Mouse (Mus musculus) CD4-positive, CD25-positive, alpha-beta regulatory T cell, adult 4 months (primary cell): ENCODE results near the gene Arid5b. TPM values are rescaled to one million over a fixed set of nuclear protein-coding genes. Genes with fewer than 3 reads are reported as not detected.

Experiments used
- ATAC-seq: one replicate; pipeline ENCODE4 v1.8.0; 2017
- polyA plus RNA-seq, 2 experiments: library from polyadenylated mRNA; unstranded; fragments of 100-300 nt; shearing (Covaris generic); gene quantifications; one replicate each; pipeline ENCODE4 v1.2.1; 2017

The Arid5b gene
- polyA plus RNA-seq, 2 experiments from 2014 or later, result 63.9 to 78.6 TPM

DNA sequence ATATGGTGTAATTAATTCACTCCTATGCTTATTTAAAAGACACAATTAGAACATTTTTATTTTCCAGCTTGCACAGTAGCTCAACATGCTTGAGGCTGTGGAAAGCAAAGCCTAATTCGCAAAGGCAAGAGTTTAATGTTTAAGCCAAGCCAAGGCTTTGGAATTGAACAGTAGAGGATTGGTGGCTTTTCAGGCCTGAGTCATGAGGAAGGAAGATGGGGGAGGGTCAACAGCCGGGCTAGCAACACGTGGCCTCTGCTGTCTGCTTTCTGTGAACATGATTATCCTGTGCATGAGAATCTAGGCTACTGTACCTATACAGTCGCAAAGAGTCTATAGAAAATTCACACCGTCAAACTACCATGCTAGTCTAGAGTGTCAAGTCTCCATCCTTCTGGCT is 9.9 kb downstream of the Arid5b start:
- peak; percentile 64 for ATAC-seq

DNA sequence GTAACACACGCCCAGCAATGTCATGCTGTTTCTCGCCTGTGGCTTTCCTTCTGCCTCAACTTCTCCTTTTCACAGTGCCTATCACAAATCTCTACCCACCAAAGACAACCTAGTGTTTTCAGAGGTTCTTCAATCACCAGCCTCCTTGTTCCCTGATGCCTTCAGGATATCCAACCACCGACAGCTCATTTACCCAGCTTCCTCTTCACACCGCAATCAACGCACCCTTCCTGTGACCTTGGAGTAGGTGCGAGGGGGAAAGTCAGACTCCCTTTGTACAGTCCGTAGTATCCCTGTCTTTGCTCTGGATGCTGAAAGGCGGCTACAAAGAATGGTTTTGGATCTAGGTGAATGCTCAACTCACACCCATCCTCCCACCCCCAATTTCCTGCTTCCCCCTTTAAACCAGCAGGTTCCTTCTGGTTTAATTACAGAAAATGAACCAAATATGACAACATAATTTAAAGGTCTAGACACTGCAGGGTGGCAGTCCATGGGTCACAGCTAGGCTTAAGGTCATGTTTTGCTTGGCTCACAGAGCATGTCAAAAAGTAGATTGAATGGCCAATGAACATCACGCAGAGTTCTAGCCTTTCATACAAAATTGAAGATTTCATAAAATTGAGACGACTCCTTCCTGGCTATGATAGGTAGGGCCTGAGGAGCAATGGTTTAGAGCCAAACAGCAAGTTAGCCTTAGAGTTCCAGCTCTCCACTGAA is 14.4 kb downstream of the Arid5b start:
- no peak for ATAC-seq

DNA sequence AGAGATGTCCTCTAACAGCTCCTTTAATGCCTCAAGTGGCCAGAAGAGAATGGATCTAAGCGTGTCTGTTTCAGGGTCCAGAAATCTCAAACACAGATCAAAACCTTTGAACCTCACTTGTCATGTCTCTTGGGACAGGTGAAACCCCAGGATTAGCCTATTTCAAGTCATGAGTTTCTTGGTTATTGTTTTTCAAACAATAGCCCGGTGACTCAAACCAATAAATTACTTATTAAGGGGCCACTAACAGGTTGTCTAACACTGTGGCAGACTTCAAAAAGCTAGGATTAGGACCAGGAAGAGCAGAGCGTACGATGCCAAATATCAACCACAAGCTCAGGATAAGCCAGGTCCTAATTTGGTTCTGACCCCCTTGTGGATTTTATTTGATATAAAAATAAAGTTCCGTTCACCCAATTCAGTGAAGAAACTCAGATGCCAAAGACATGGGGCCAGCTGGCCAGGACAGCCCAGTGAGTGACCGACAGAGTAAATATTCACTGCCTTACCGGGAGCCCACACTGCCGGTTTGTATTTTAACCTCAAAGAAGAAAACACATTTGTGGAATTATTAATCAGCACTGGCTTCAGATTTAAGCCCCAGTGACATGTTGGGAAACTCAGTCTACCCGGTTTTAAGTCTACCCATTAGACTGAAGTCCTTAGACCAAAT is 15.1 kb downstream of the Arid5b start:
- ATAC-seq, result no peak

DNA sequence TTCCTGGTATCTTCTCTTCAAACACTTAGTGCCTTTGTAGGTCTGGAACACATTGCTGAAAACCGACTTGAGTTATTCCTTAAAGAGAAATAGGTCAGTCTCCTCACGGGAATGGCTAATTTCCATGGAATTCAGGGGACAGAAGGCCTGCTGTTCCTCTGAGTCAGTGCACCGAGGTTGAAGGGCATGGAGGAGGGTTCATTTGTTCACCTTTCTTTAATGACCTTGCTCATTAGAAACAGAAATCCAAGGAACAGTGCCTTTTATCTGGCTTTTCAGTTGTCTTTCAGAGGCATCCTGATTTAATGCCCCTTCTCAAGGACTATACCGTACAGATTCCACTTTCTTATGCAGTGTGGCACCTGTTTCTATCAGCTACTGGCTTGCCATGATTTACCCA is 18.9 kb downstream of the Arid5b start:
- no peak for ATAC-seq

DNA sequence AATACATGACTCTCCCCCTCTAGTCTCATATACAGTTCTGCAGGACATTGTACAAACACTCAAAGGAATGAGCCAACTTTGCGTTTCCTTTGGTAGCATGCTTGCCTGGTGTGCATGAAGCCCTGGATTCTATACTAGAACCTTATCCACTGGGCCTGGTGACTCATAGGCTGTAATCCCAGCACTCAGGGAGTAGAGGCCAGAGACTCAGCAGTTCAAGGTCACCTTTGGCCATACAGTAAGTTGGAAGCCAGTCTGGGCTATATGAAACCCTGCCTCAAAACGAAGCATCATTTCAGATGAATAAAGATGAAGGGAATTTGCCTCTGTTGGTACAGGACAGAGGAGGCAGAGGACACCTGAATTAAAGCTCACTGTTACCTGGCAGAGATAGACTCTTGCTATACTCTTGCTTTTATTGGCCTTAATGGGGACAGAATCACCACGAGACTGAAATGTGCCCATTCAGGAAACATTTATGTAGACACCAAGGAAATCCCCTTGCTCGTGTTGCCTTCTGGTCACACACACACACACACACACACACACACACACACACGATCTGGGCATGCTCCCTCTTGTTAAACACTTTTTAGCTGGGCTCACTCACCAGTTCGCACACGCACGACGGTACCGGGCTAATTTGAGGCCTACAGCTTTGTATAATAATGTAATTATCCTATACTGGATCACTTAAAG is 21.0 kb downstream of the Arid5b start:
- peak; percentile 69 for ATAC-seq

DNA sequence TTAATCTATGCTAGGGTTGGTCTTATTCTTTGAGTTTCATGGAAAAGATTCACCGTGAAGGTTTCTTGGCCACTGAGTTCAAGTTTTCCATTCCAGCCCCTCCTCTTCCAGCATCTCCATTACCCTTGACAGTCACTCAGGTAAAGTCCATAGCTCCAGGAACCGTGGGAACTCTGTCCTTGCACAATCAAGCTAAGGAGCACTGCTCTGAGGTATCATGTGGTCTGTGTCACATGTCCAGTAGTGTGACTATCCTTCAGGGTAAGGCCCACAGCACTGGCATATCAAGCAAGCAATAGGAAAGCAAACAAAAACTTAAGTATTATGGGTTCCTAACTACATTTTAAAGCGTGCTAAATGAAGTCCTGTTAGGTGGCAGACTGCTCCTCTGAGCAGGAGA is 22.4 kb downstream of the Arid5b start:
- ATAC-seq, result no peak

DNA sequence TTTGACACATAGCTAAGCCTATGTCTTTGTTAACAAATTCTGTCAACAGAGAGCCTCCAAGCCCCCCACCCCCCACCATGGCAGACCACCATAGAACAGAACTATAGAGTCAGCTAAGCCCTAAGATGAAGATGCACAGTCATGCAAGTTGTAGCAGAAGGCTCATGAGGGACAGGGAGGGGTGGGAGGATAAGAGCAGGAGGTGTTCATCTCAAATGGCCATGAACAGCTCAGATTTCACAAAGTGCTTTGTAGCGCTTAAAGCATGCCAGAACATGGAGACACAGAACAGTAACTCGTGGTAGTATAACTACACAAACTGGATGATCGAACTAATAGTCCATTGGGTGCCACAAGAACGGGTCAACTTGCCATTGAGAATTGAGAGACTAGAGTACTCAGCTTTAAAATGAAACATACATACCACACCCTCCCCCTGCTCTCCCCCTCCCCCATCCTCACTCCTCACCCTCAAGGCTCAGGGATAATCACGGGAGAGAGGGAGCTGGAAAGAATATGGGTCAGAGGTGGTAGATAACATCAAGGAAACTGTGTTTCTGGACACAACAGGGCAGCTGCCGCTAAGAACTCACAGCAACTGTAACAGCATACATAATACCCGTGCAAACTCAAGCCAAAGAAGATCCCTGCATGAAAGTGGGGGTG is 25.0 kb downstream of the Arid5b start:
- no peak for ATAC-seq

DNA sequence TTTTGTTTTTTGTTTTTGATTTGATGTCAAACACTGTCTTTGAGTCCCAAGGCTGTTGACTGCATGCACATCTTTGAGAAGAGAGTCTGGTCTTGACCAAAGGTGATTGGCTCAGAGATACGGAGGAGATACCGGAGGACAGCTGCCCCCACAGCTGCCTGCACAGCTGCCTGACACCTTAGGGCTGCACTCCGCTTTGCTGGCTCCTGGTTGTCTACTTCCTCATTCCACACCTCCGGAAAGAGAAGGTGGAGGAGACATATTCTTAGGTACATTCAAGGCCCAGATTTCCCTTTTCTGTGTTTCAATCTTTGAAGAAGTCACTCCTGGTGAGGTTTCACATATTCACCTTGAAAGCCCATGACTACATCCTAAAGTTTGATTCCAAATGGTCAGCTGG is 25.9 kb downstream of the Arid5b start:
- no peak for ATAC-seq

DNA sequence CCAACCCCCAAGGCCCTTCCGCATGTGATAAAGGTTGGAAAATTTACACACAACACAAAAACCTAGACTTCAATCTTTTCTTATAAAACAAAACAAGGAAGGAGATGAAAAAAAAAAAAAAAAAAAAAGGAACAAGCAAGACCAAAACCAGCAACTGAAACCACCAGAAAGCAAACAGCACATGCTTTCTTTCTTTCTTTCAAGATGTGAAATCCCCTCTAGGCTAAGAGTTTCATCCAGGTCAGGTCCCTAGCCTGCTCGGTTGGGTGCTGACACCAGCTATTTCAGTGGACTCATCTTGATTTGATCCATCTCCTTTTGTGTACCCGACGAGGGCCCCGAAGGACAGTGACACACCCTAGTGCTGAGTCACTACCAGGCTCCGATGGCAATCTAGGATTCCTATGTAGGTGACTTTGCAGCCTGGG is 29.2 kb downstream of the Arid5b start:
- peak; percentile 43 for ATAC-seq

DNA sequence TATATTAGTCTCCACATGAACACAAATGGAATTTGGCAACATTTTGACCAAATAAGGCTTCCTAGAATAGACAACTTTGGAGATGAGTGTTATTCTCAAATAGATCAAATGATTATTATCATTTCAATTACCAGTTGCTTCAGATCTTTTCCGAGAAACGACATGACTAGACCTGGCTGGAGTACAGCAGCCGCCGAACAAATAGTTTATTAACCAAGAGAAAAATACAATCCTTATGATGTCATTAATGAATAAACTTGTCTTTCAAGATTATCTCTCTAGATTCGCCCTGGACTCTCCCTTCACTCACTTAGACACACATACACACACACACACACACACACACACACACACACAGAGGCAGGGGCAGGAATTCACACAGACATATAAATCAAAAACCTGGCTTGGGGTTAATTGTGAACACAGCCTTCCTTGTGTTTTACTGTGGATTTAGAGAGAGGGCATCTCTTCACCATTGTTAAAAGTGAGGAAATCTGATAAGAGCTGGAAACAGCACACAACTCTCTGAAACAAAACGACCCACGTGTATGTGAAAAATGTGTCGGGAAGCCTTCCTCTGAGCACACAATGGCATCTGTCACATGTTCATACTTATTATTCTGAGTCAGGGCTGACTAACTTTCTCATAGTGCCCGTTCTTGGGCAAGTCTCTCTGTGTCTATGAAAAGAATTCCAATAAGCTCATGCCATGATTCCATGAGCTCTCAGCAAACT is 30.1 kb downstream of the Arid5b start:
- ATAC-seq, result peak; percentile 41

DNA sequence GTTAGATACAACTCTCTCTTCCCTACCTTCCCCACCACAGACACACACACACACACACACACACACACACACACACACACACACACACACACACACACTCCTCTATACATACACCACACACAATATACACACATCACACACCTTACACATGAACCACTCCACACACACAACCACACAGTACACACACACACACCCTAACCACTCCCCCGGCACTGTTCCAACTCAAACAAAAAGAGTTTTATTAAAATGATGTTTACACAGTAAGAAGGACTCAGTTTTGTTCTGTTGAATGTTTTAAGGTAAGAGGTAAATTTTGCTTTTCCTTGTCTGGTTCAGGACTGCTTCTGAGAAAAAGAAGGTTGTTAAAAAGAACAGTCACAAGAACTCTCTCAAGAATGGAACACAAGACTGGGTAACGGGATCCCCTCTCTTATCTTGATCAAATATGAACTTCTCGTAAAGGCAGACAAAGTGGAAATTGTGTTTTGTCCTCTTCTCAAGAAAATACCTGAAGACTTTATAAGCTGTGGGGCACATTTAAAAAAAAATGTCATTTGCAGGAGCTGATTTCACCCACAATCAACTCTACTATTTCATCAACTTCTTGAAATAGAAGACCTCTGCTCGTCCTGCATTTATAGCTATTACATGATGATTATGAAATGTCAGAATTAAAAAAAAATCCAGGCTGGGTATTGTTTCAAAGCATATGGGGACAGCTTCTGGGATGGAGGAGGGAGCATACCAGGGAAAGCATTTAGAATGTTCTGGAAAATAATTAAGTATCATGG is 30.9 kb downstream of the Arid5b start:
- ATAC-seq, result peak; percentile 42

DNA sequence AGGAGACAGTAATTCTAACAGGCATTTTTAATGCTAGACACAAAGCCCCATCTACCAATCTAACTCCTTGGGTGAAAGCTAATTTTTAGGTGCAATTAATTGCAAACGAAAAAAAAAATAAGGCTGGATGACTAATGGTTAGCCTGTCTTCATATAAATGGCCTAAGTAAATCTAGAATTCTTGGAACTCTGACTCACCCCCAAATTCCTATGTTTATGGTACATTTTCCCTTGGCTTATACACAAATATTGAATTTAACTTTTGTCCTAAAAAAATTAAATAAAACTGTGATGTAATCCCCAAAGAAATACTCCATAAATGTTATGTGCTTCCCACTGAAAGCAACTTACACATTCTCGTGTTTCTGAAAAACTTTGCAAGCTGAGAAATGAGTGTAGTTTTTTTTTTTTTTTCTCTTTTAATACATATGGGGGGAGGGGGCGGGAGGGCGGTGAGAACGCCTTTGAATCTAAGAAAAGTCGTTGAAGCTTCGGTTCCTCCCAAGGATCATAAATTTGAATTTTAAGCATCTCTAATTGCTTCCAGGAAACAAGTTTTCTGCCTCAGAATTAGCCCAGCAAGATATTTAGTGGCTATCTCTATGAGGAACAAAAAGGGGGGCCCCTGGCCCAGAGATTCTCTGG is 31.8 kb downstream of the Arid5b start:
- no peak for ATAC-seq

DNA sequence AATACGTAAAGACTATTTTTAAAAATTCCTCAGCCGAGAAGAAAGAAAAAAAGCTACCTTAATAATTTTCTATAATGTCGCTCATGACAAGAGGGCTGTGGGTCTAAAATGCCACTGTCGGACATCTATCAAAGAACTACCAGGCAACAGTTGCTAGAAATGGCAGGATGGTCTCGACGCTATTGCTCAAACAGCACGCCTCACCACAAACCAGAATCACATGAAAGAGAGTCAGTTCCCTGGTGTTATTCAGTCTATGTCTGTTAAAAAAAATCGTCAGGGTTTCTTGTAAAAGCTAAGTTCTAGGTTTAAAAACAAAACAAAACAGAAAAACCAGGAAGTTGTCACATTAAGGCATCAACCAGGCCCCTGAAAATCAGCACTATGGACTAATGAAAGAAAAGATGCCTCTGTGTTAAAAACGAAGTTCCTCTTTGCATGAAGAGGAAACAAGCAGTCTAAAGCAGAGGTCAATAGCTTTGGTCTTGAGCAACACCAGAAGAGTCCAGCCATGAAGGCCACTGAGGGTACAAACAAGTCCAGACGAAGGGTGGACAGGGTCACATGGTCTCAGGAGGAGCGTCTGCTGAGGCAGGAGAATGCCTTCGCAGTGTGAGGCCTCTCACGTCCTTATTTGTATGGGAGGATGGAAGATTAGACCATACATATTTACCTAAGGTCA is 37.6 kb downstream of the Arid5b start:
- peak; percentile 45 for ATAC-seq

DNA sequence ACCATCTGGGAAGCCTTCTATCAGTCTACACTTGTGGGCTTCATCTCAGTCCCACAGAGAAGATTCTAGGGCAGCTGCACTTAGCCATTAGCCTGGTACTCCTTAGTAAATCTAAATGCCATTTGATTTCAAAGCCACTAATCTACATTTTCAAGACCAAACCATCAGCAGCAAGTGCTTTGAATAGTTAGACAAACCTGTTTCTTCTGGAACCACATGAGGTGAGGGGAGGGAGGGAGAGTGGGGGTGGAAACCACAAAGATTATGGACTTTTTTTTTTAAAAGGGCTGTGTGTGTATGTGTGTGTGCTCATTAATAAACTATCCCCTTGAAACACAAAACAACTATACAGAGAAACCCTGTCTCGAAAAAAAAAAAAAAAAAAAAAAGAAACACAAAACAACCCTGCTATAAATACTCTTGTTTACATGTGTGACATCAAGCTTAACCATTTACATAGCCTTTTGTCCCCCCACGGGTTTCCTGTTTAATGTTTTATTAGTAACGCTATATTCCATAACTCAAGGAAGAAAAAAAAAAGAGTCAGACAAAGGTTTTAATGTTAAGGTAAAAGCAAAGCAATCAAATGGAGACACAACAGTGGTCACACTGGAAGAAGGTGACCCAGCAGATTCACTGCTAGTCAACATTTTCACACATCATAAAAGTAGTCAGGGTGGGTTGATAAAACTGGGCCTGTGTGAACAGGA is 38.3 kb downstream of the Arid5b start:
- ATAC-seq, result peak; percentile 38

DNA sequence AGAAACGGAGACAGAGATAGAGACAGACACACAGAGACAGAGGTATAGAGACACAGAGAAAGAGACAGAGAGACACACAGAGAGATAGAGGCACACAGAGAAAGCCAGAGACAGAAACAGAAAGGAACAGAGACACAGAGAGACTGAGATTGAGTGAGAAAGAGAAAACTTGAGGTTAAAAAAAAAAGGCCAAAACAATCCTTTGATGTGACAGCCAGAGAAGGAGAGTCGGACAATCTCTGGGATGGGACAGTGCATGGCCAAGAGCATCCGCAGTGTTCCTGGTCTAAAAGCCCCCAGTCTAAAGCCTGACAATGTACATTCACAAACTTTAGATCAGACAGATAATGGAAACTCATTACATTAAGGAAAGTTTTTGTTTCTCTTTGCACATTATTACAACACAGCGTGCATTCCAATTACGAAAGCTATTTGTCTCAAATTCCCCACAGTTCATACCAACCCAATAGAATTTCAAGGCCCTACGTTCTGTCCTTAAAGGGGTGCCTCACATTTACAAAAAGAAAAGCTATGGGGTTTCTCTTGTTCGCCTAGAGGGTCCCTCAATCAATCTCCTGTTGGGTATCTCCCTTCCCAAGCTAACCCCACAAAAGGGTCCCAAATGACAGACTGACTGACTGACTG is 39.0 kb downstream of the Arid5b start:
- peak; percentile 25 for ATAC-seq

DNA sequence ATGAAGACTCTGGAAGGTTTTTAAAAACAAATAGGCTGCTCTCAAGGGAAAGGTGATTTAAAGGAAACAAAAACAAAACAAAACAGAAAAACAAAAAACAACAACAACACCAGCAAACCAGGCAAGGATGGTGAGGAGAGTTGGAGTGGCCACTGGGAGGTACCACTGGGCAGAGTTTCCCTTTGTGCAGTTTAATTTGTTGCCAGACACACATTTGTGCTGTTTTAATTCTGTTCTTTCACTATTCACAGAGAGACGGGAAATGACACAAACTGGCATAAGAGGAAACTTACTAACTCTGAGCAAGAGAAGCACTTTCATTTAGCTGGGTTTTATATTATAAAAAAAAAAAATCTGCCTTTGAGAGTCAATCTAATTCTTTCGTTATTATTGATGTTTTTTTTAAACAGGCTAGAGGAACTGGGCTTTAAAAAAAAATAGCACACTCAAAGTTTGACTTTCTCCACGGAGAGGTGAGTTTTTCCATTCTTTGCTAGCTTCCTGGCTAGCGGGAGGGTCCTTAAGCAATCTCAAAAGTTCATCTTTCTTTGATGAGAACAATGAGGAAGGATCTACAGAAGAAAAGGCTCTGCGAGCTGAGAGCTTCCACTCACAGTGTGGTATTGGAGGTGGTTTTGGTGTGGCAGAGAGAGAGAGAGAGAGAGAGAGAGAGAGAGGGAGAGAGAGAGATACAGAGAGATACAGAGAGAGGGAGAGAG is 39.7 kb downstream of the Arid5b start:
- ATAC-seq, result peak; percentile 61

DNA sequence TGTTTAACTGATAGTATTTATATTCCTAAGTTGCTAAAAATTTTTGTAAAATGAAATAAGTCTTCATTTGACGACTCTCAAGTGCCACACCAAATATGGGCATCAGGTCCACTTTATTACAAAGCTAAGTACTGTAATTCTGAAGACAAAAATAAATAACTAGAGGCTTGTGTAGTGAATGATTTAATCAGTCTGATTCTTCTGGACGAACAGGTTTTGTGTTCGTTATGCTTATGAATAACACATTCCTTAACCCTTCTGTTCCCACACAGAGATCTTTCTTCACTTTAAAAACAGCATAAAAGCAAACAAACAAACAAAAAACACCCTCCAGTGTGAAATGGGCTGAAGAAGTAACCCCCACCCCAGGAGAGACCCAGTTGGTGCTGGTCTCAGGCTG is 40.4 kb downstream of the Arid5b start:
- ATAC-seq, result no peak

DNA sequence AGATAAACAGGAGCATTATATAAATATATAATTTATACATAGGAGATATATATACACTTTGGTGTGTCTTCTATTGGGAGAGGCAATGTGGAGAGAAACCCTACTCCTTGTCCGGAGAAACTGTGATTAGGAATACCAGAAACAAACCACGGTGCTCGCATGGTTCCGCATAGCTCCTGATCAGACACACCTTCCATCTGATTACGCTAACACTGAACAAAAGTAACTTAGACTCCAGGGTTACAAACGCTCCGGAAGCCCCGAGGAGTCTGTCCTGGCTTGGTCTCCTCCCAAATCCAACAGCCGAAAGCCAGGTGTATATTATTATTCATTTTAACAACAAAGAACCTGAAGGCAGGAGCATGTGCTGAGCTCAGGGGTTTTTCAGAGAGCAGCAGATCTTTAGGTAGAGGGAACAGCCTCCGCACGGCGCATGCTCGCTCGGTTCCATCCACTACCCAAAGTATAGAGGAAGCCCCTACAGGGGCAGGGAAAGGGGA is 41.5 kb downstream of the Arid5b start:
- ATAC-seq, result no peak
